Mouse (Mus musculus) olfactory bulb, adult 2 months (tissue): ENCODE results near the gene Wnk2.
A peak's percentile ranks its signal among the peaks of the same experiment; 100 is the strongest.

ENCODE experiments used
- CTCF ChIP-seq: fragments of 200-500 bp; IDR thresholded peaks from 2 replicates; pipeline ENCODE4 v1.5.1; 2012; ENCODE audit warnings: low read depth, mild to moderate bottlenecking, low read length, moderate library complexity; ENCODE audit not compliant: insufficient read depth
- POLR2A ChIP-seq: fragments of 200-500 bp; IDR thresholded peaks from 2 replicates; pipeline ENCODE4 v1.6.1; 2012; ENCODE audit warnings: mild to moderate bottlenecking, low read depth, low read length, moderate library complexity; ENCODE audit not compliant: insufficient read depth

DNA sequence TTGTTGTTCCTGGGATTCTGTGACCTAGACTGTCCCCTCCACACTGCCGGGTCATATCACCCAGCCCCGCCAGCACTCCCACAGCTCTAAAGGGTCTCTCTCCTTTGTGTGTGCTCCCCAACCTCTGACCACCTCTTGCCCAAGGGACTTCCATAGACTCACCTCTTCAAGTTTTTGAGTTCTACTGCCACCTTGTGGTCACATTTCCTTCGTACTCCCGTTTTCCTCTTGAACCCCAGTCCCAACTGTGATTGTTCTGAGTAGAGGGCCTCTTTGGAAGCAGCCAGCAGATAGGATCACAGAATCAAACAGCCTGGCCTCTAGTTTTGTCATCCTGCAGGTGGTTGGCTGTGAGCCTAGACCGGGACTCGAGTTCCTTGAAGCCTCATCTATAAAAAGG is 149.2 kb downstream of the Wnk2 start:
- TF ChIP-seq POLR2A (no peak), CTCF (peak; percentile 44; the same call in 1 of the 2 replicates)
